Mouse (Mus musculus) hindbrain, embryonic 15.5 days (tissue): ENCODE measurements at regions not wholly inside any gene's neighbourhood (a gene's known extent, or its start where the extent isn't known, plus 50 kb on each side); places are given as distances from the start of the nearest gene placed in this dataset.

ENCODE experiments used
- ATAC-seq: fragments of 200-750 bp; cut with Nextera tagmentation; 2 replicates; pipeline ENCODE4 v1.8.0; 2017; ENCODE audit warnings: low read depth, moderate number of reproducible peaks, moderate TSS enrichment; ENCODE audit not compliant: low FRiP score
- H3K27ac ChIP-seq: fragments of 300-500 bp; sonication (generic); replicated peaks from 2 replicates; pipeline ENCODE4 v1.5.1; 2015; ENCODE audit warnings: mild to moderate bottlenecking, inconsistent platforms
- H3K27me3 ChIP-seq: fragments of 300-500 bp; sonication (generic); 2 replicates; pipeline ENCODE4 v1.6.1; 2015; ENCODE audit warnings: control low read depth, inconsistent platforms
- H3K36me3 ChIP-seq: fragments of 300-500 bp; sonication (generic); 2 replicates; pipeline ENCODE4 v1.6.1; 2015; ENCODE audit warnings: control low read depth, inconsistent platforms
- H3K4me1 ChIP-seq: fragments of 300-500 bp; sonication (generic); replicated peaks from 2 replicates; pipeline ENCODE4 v1.6.1; 2015; ENCODE audit warnings: control low read depth, inconsistent platforms
- H3K4me2 ChIP-seq: fragments of 300-500 bp; sonication (generic); 2 replicates; pipeline ENCODE4 v1.6.1; 2015; ENCODE audit warnings: moderate library complexity, mild to moderate bottlenecking, inconsistent platforms
- H3K4me3 ChIP-seq: fragments of 300-500 bp; sonication (generic); 2 replicates; pipeline ENCODE4 v1.5.1; 2015; ENCODE audit warnings: mild to moderate bottlenecking, inconsistent platforms
- H3K9ac ChIP-seq: fragments of 300-500 bp; sonication (generic); 2 replicates; pipeline ENCODE4 v1.6.1; 2015; ENCODE audit warnings: inconsistent platforms
- H3K9me3 ChIP-seq: fragments of 300-500 bp; sonication (generic); 2 replicates; pipeline ENCODE4 v1.6.1; 2016; ENCODE audit warnings: control low read depth, inconsistent platforms
- WGBS: fragments of 180-500 bp; shearing (Covaris S2); methylation state at CpG from one replicate; pipeline ENCODE4 v1.1.7; 2015; 5-methylcytosine and 5-hydroxymethylcytosine counted together

DNA sequence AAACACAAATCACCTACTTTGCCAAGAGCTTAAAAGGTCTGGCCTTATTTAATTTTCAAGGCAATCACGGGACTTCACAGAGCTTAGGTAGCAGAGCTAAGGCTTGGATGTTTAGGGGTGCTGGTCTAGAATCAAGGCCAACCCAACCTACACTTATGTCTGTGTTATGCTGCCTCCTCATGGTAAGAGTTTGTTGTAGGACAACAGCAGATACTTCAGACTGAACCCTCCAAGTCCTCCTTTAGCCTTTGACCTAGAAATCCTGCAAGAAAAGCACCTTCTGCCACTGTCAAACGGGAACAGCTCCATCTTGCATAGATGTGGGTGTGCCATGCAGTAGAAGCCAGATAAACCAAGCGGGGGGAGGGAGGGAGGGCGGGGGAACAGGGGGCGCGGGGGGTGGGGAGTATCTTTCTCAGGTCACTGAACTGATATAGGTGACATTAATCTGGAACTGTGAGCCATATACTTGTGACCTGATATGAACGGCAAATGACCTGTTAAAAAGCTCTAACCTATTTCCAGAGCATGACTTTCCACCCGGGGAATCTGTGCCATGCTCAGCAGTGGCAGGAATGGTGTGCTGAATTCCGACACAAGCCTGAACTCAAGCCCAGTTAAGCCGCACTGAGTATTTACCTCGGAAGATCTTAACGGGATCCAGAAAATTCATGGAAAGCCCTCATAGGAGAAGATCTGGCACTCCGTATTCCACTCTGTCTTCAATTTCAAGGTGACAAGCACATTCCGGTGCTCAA lies 838.3 kb downstream of the Gsdmc2 start:
- Histone ChIP-seq H3K9ac (no peak overlapping the region), H3K4me3 (no peak overlapping the region), H3K27ac (no peak overlapping the region), H3K36me3 (no peaks in the 10 kb centered on the region), H3K4me1 (no peaks in the 10 kb centered on the region), H3K4me2 (no peak overlapping the region), H3K27me3 (no peaks in the 10 kb centered on the region), H3K9me3 (no peaks in the 10 kb centered on the region)
- 89% methylated on average over 14 of the region's 14 CpGs for WGBS
- no peak for ATAC-seq

DNA sequence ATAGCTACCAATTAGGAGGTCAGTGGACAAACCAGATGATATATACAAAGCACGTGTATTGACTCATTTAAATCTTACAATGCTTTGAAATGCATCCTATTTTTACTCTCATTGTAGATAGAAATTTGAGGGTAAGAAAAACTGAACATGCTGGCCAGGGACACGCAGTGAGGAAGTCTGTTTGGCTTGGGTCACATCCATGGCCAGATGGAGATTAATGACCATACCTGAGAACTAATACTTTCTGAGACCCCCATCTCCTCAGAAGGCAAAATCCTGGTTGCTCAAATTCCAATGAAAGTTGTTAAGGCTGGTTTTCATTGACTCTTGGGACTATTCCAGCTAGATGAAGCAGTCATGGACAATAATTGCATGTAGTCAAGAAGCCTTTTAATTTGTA lies 850.3 kb downstream of the Gsdmc2 start:
- 88% methylated on average over 2 of the region's 2 CpGs for WGBS
- Histone ChIP-seq H3K27me3 (no peaks in the 10 kb centered on the region), H3K9me3 (no peaks in the 10 kb centered on the region), H3K36me3 (no peaks in the 10 kb centered on the region), H3K4me3 (no peak overlapping the region), H3K4me2 (no peak overlapping the region), H3K27ac (no peak overlapping the region), H3K4me1 (no peaks in the 10 kb centered on the region), H3K9ac (no peak overlapping the region)
- ATAC-seq, result no peak

GRCm38 (mm10) chr15:62986871-62987270 lies 858.1 kb downstream of the Gsdmc2 start:
- ATAC-seq, result no peak
- no peaks in the 10 kb centered on the region for H3K4me1 ChIP-seq
- no peak overlapping the region for H3K4me3 ChIP-seq
- H3K9ac ChIP-seq, result no peak overlapping the region
- 85% methylated on average over 4 of the region's 4 CpGs for WGBS
- no peak overlapping the region for H3K4me2 ChIP-seq
- H3K27me3 ChIP-seq, result no peaks in the 10 kb centered on the region
- H3K36me3 ChIP-seq, result no peaks in the 10 kb centered on the region
- H3K9me3 ChIP-seq, result no peaks in the 10 kb centered on the region
- H3K27ac ChIP-seq, result no peak overlapping the region

DNA sequence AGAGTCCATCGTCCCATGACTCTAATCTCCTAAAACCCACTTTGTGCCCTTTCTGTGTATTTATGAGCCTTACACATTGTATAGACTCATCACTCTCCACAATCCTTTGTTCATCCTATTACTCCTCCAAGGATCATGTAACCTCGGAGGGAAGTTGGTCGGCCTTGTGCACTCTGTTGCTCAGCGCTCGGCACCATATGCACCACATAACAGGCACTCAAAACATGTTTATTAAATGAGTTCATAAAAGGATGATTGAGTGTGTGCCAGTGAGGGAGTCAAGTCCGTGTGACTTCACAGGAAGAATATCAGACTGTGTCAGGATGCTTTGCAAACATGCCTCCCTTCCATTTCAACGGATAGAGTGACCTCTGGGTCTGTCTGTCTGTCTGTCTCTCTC lies 858.8 kb downstream of the Gsdmc2 start:
- 85% methylated on average over 7 of the region's 7 CpGs for WGBS
- Histone ChIP-seq H3K27ac (no peak overlapping the region), H3K4me1 (no peaks in the 10 kb centered on the region), H3K4me3 (no peak overlapping the region), H3K27me3 (no peaks in the 10 kb centered on the region), H3K4me2 (no peak overlapping the region), H3K9me3 (no peaks in the 10 kb centered on the region), H3K9ac (no peak overlapping the region), H3K36me3 (no peaks in the 10 kb centered on the region)
- ATAC-seq, result no peak

- Histone ChIP-seq H3K4me3 (no peak overlapping the region), H3K36me3 (no peaks in the 10 kb centered on the region), H3K27me3 (no peaks in the 10 kb centered on the region), H3K4me2 (no peak overlapping the region), H3K4me1 (no peaks in the 10 kb centered on the region), H3K9me3 (no peaks in the 10 kb centered on the region), H3K27ac (no peak overlapping the region), H3K9ac (no peak overlapping the region)
- no peak for ATAC-seq
- 87% methylated on average over 2 of the region's 2 CpGs for WGBS
Observed at GRCm38 (mm10) chr15:62970566-62970965, 874.4 kb downstream of the Gsdmc2 start.

DNA sequence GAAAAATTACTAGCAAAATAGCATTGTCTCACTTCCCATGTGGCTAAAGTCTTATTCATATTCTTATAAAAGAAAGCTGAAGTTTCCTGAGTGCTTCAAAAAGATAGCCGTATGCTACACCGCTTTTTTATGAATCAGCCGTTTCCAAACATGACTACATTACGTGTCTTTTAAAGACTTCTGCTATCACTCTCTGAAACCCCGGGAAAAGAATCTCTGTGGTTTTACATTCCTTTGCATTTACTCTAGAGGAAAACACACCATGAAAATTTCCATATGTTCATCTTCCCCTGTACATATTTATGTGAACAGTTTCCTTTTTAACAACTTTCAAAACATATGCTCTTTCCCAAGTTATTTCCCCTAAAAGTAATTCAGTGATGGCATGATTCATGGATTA lies 882.3 kb downstream of the Gsdmc2 start:
- ATAC-seq, result no peak

GRCm38 (mm10) chr15:62960623-62961022 lies 884.4 kb downstream of the Gsdmc2 start:
- Histone ChIP-seq H3K36me3 (no peaks in the 10 kb centered on the region), H3K4me1 (no peaks in the 10 kb centered on the region), H3K4me3 (no peak overlapping the region), H3K27me3 (no peaks in the 10 kb centered on the region), H3K9ac (no peak overlapping the region), H3K4me2 (no peak overlapping the region), H3K27ac (no peak overlapping the region), H3K9me3 (no peaks in the 10 kb centered on the region)
- no peak for ATAC-seq
- whole genome bisulfite sequencing, result 92% methylated on average over 1 of the region's 1 CpGs

More for the DNA sequence above, 882.3 kb downstream of the Gsdmc2 start:
- no peaks in the 10 kb centered on the region for H3K9me3 ChIP-seq
- H3K4me1 ChIP-seq, result no peaks in the 10 kb centered on the region
- H3K9ac ChIP-seq, result no peak overlapping the region
- H3K27me3 ChIP-seq, result no peaks in the 10 kb centered on the region
- no peak overlapping the region for H3K4me3 ChIP-seq
- no peak overlapping the region for H3K4me2 ChIP-seq
- H3K36me3 ChIP-seq, result no peaks in the 10 kb centered on the region
- no peak overlapping the region for H3K27ac ChIP-seq
- whole genome bisulfite sequencing, result 87% methylated on average over 5 of the region's 5 CpGs

DNA sequence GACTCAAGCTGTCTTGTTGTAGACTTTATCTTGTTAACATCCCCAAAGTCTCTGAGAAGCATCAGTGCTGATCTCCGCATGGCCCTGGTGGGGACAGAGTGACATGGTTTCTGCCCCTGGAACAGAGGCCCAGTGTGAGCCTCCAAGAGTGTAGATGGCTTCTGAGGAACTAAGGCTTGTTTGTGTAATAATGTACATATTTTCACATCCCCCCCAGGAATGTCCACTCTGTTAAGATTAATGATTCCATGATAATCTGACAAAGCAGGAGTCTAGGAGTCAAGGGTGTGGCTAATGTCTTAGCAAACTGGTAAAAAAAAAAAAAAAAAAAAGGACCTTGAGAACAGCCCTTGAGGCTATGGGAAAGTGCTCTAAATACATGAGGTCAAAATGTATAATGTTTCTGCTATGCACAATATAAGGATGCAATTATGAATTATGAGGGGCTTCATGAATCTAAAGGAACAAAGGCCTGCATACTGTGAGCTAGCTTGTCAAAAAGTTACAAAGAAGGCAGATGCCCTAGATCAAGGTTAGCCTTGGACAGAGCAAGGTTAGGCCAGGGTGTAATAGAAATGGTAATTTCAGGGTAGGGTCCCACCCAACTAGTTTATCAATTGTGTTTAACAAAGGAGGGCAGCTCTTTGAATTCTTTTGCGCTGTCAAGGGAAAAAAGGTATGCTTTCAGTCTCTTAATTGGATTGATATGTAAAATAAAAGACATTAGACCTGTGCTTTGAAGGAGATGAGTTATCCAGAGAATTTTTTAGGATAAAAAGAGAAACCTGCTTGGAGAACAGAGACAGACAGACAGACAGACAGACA lies 886.3 kb downstream of the Gsdmc2 start:
- WGBS, result 78% methylated on average over 2 of the region's 2 CpGs
- Histone ChIP-seq H3K27me3 (no peaks in the 10 kb centered on the region), H3K4me1 (no peaks in the 10 kb centered on the region), H3K4me3 (no peak overlapping the region), H3K36me3 (no peaks in the 10 kb centered on the region), H3K4me2 (no peak overlapping the region), H3K27ac (no peak overlapping the region), H3K9ac (no peak overlapping the region), H3K9me3 (no peaks in the 10 kb centered on the region)
- ATAC-seq, result no peak

DNA sequence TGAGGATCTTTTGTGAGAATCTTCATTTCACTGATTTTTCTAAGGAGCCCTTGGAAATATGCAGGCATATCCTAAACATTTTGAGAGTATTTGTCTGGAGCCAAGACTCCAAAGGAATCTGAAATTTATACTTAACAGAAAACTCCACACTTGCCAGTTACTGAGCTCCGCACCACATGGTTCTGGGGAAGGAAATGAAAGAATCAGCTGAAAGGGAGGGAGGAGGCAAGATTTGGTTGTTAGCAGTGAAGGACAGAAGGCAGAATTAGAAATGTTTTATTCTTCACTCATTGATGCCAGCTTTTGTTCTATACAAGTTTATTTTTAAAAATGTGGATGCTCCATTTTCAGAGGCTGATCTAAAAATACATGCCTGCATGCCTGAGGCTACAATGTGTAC lies 890.1 kb downstream of the Gsdmc2 start:
- WGBS, result 94% methylated on average over 1 of the region's 1 CpGs
- ATAC-seq, result no peak
- no peaks in the 10 kb centered on the region for H3K36me3 ChIP-seq

DNA sequence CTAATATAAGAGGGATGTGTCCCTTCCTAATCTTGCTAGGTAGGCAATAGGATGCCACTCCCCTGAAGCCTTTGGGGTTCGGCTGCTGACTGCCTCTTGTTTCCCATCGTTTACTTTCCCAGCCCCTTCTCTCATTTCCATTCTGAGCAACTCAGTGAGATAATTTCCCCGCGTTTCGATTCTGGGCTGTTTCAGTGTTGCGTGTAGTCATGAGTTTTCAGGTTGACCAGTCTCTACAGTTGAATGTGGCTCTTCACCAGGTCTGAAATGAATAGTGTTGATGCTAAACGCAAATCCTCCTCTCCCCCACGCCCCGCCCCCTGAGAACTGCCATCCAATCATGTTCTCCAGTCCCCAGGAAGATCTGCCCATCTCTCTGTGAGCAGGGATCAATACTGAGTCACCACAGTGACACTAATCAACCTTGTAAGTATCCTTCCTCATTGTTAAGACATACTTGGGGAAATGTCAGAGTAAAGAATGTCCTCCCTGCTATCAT lies 890.6 kb downstream of the Gsdmc2 start:
- no peak for ATAC-seq
- H3K27me3 ChIP-seq, result no peaks in the 10 kb centered on the region
- no peaks in the 10 kb centered on the region for H3K4me1 ChIP-seq
- H3K36me3 ChIP-seq, result no peaks in the 10 kb centered on the region
- no peak overlapping the region for H3K4me2 ChIP-seq
- no peaks in the 10 kb centered on the region for H3K9me3 ChIP-seq
- no peak overlapping the region for H3K9ac ChIP-seq
- H3K27ac ChIP-seq, result no peak overlapping the region
- H3K4me3 ChIP-seq, result no peak overlapping the region
- WGBS, result 77% methylated on average over 9 of the region's 9 CpGs

More for the DNA sequence above, 890.1 kb downstream of the Gsdmc2 start:
- H3K4me2 ChIP-seq, result no peak overlapping the region
- H3K27ac ChIP-seq, result no peak overlapping the region
- no peak overlapping the region for H3K9ac ChIP-seq
- H3K27me3 ChIP-seq, result no peaks in the 10 kb centered on the region
- no peak overlapping the region for H3K4me3 ChIP-seq
- H3K9me3 ChIP-seq, result no peaks in the 10 kb centered on the region
- H3K4me1 ChIP-seq, result no peaks in the 10 kb centered on the region

DNA sequence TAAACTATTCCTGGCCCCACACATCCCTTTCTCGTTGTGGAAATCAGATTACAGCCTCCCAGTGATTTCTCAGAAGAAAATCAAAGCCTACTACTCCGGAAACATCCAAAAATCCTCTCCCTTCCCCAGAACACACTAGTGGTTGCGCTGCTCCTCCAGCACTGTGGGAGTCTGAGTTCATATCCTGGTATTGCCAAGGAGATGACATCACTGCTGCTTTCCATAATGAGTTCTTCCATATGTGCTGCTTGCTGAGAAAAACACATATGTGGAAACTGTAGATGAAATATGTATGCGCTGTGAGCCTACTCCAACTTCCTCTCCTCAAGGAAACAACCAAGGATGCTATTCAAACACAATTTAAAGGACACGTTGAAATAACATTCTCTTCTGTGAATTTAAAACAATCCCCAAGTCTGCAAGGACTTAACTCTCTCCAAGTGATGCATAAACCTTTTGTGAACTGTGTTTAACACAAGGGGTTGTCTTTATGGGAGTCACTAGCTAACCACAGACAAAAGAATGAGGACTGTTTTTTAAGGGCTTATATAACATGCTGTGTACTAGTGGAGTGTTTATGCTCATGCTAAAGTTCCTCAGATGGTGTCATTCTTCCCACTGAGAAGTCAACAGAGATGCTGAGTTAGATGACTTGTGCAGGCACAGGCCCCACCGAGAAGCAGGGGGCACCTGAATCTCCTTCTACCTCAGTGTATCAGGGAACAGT lies 891.6 kb downstream of the Gsdmc2 start:
- no peak for ATAC-seq
- Histone ChIP-seq H3K36me3 (no peaks in the 10 kb centered on the region), H3K27ac (no peak overlapping the region), H3K9ac (no peak overlapping the region), H3K4me3 (no peak overlapping the region), H3K9me3 (no peaks in the 10 kb centered on the region), H3K4me2 (no peak overlapping the region), H3K27me3 (no peaks in the 10 kb centered on the region), H3K4me1 (no peaks in the 10 kb centered on the region)
- WGBS, result 77% methylated on average over 6 of the region's 6 CpGs
